Mouse (Mus musculus) testis, adult 2 months (tissue): ENCODE measurements at regions not wholly inside any gene's neighbourhood (a gene's known extent, or its start where the extent isn't known, plus 50 kb on each side); places are given as distances from the start of the nearest gene placed in this dataset.

Experiments
- CTCF ChIP-seq: fragments of 200-500 bp; IDR thresholded peaks from 2 replicates; pipeline ENCODE4 v1.5.1; 2012; ENCODE audit warnings: low read depth, mild to moderate bottlenecking, inconsistent platforms, low read length, moderate library complexity; ENCODE audit not compliant: control insufficient read depth, insufficient read depth, insufficient replicate concordance
- POLR2A ChIP-seq: fragments of 200-500 bp; IDR thresholded peaks from 2 replicates; pipeline ENCODE4 v1.6.1; 2012; ENCODE audit warnings: low read depth, mild to moderate bottlenecking, inconsistent platforms, low read length, moderate library complexity; ENCODE audit not compliant: control insufficient read depth

DNA sequence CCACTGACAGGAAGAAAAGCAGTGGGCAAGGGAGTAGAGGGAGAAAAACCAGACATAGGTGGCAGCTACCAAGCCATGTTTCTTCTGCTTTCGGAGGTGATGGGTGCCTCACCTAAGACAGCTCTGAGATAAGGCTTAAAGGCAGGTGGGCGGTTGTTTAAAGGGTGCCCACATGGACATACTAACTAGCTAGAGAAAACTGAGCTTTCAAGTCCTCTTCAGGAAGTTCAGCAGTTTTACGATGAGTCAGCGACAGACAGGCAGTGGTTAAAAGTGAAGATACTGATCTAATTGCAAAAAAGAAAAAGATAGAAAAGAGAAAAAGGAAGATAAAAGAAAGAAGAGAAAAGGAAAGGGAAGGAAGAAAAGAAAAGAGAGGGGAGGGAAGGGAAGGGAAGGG, 100.6 kb downstream of the Akap11 start:
- no peak for TF ChIP-seq CTCF
- TF ChIP-seq POLR2A: no peak
